8 mouse cellular contexts compared by ENCODE assay signal in the genomic region with DNA sequence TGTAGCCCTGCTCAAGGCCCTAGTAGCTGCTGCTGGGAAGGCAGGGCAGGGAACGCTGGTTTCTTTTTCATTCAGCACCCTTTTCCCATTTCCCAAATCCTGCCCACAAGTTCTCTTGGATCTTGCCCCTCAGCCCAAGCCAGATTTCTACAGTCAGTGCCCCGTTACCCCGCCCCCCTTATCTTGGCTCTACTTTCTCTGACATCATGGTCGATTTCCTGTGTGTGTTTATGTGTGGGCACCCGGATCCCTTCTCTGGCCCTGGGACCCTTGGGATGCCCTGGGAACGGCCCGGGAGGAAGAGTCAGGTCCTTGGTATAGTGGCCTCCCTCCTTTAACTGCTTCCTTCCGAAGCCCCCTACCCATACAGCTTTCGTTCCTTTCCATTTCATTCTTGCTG. TPM values are rescaled to one million over a fixed set of nuclear protein-coding genes. Genes with fewer than 3 reads are reported as not detected.
DNase-seq lines count a peak whose midpoint lies in the region; ATAC-seq lines count a peak whose summit lies in the region.

No protein-coding gene starts in this region.

- 50% methylated on average over 9 of the region's 9 CpGs for WGBS in forebrain, embryonic 15.5 days
- WGBS in intestine, embryonic 14.5 days, result 15% methylated on average over 9 of the region's 9 CpGs
- 12% methylated on average over 9 of the region's 9 CpGs for WGBS in lung, embryonic 16.5 days
- 22% methylated on average over 9 of the region's 9 CpGs for WGBS in stomach, embryonic 16.5 days

- peaks cover 14% of the 10 kb centered on the region for H3K4me1 ChIP-seq in forebrain, embryonic 15.5 days
- peaks cover 11% of the 10 kb centered on the region; the same call in 1 of the 2 replicates for H3K4me1 ChIP-seq in intestine, embryonic 14.5 days (replicated peaks; ENCODE audit: control insufficient read depth, insufficient read depth, low read length)
- peaks cover 12% of the 10 kb centered on the region for H3K4me1 ChIP-seq in lung, embryonic 16.5 days (replicated peaks; ENCODE audit: control insufficient read depth, insufficient read depth, low read length)
- peaks cover 8% of the 10 kb centered on the region for H3K4me1 ChIP-seq in stomach, embryonic 16.5 days (ENCODE audit: control insufficient read depth, insufficient read depth, low read length)

- peak overlapping the region; percentile 80 for H3K4me2 ChIP-seq in forebrain, embryonic 15.5 days (replicated peaks)
- peak overlapping the region; percentile 70 for H3K4me2 ChIP-seq in intestine, embryonic 14.5 days (ENCODE audit: low read length)
- H3K4me2 ChIP-seq in lung, embryonic 16.5 days (ENCODE audit: low read depth, low read length), result peak overlapping the region; percentile 65
- peak overlapping the region; percentile 57 for H3K4me2 ChIP-seq in stomach, embryonic 16.5 days (ENCODE audit: low read depth, low read length)

- H3K27ac ChIP-seq in forebrain, embryonic 15.5 days (replicated peaks), result no peak overlapping the region
- H3K27ac ChIP-seq in intestine, embryonic 14.5 days (ENCODE audit: low read depth), result peak overlapping the region; percentile 85; the same call in 1 of the 2 replicates
- H3K27ac ChIP-seq in lung, embryonic 16.5 days (ENCODE audit: low read length), result peak overlapping the region; percentile 89
- peak overlapping the region; percentile 87 for H3K27ac ChIP-seq in stomach, embryonic 16.5 days (ENCODE audit: low read length)

- peak overlapping the region; percentile 44; the same call in 1 of the 2 replicates for H3K4me3 ChIP-seq in forebrain, embryonic 15.5 days
- peak overlapping the region; percentile 57 for H3K4me3 ChIP-seq in intestine, embryonic 14.5 days (ENCODE audit: low read depth, low read length)
- H3K4me3 ChIP-seq in lung, embryonic 16.5 days (ENCODE audit: low read length), result peak overlapping the region; percentile 60
- peak overlapping the region; percentile 73 for H3K4me3 ChIP-seq in stomach, embryonic 16.5 days (replicated peaks; ENCODE audit: low read length)

- H3K9me3 ChIP-seq in forebrain, embryonic 15.5 days, result no peaks in the 10 kb centered on the region
- H3K9me3 ChIP-seq in intestine, embryonic 14.5 days (ENCODE audit: control insufficient read depth, low read length), result no peaks in the 10 kb centered on the region
- no peaks in the 10 kb centered on the region for H3K9me3 ChIP-seq in lung, embryonic 16.5 days (ENCODE audit: control insufficient read depth, low read length)
- no peaks in the 10 kb centered on the region for H3K9me3 ChIP-seq in stomach, embryonic 16.5 days (replicated peaks; ENCODE audit: control insufficient read depth, low read length)

- no peaks in the 10 kb centered on the region for H3K36me3 ChIP-seq in forebrain, embryonic 15.5 days
- peaks cover 39% of the 10 kb centered on the region for H3K36me3 ChIP-seq in intestine, embryonic 14.5 days (ENCODE audit: control insufficient read depth, insufficient read depth, low read length)
- peaks cover 27% of the 10 kb centered on the region for H3K36me3 ChIP-seq in lung, embryonic 16.5 days (ENCODE audit: control insufficient read depth, insufficient read depth, low read length)
- H3K36me3 ChIP-seq in stomach, embryonic 16.5 days (ENCODE audit: control insufficient read depth, insufficient read depth, low read length), result peaks cover 17% of the 10 kb centered on the region

- H3K9ac ChIP-seq in forebrain, embryonic 15.5 days (replicated peaks), result 0 out of 2 replicates have a peak overlapping the region, but pooled peaks have one; percentile 7
- H3K9ac ChIP-seq in intestine, embryonic 14.5 days (ENCODE audit: low read length), result peak overlapping the region; percentile 85
- H3K9ac ChIP-seq in lung, embryonic 16.5 days (ENCODE audit: low read length), result peak overlapping the region; percentile 77
- H3K9ac ChIP-seq in stomach, embryonic 16.5 days (ENCODE audit: low read length), result peak overlapping the region; percentile 88

- peak; percentile 36 for DNase-seq in embryo, embryonic 10.5 days (ENCODE audit: low spot score)
- DNase-seq in embryo, embryonic 10 days (ENCODE audit: low spot score), result no peak
- no peak for DNase-seq in intestine, embryonic 14.5 days (ENCODE audit: low spot score)
- DNase-seq in right cerebral cortex, postnatal 14 days, result no peak
- no peak for DNase-seq in cerebellum, postnatal 14 days

- peak; percentile 23; the same call in 1 of the 2 replicates for ATAC-seq in forebrain, embryonic 15.5 days (replicated peaks)
- 0 out of 2 replicates have a peak, but pooled peaks have one; percentile 12 for ATAC-seq in intestine, embryonic 14.5 days (replicated peaks; ENCODE audit: low FRiP score, low TSS enrichment, low read depth)
- peak; percentile 61 for ATAC-seq in lung, embryonic 16.5 days (ENCODE audit: low read depth)
- peak; percentile 34; the same call in 1 of the 2 replicates for ATAC-seq in stomach, embryonic 16.5 days (ENCODE audit: insufficient read depth, low FRiP score)

- H3K27me3 ChIP-seq in forebrain, embryonic 15.5 days, result no peaks in the 10 kb centered on the region
- no peaks in the 10 kb centered on the region for H3K27me3 ChIP-seq in intestine, embryonic 14.5 days (replicated peaks; ENCODE audit: control insufficient read depth, insufficient read depth, low read length)
- no peaks in the 10 kb centered on the region for H3K27me3 ChIP-seq in lung, embryonic 16.5 days (ENCODE audit: control insufficient read depth, insufficient read depth, low read depth, low read length)
- no peaks in the 10 kb centered on the region; the same call in 1 of the 2 replicates for H3K27me3 ChIP-seq in stomach, embryonic 16.5 days (ENCODE audit: control insufficient read depth, insufficient read depth, low read length)

RNA-seq across cellular contexts. Expression of a gene that starts 1.0 kb away (rescaled TPM):
- 3.6 TPM in 2 replicates for polyA plus RNA-seq in forebrain, embryonic 15.5 days (2015; fragmentation: Nextera tagmentation; extraction: Ambion mirVana)
- 19.4 and 24.1 TPM in 2 replicates for polyA plus RNA-seq in intestine, embryonic 14.5 days (2014; fragmentation: Nextera tagmentation; extraction: Ambion mirVana)
- 23.0 and 25.2 TPM in 2 replicates for polyA plus RNA-seq in lung, embryonic 16.5 days (2015; fragmentation: Nextera tagmentation; extraction: Ambion mirVana)
- polyA plus RNA-seq in stomach, embryonic 16.5 days (2015; fragmentation: Nextera tagmentation; extraction: Ambion mirVana), result 14.0 and 15.7 TPM in 2 replicates

RNA-seq across cellular contexts. Expression of a gene that starts 16.6 kb away (rescaled TPM):
- polyA plus RNA-seq in forebrain, embryonic 15.5 days (2015; fragmentation: Nextera tagmentation; extraction: Ambion mirVana), result 39.7 and 40.6 TPM in 2 replicates
- polyA plus RNA-seq in intestine, embryonic 14.5 days (2014; fragmentation: Nextera tagmentation; extraction: Ambion mirVana), result 44.1 and 46.8 TPM in 2 replicates
- polyA plus RNA-seq in lung, embryonic 16.5 days (2015; fragmentation: Nextera tagmentation; extraction: Ambion mirVana), result 50.1 and 50.4 TPM in 2 replicates
- polyA plus RNA-seq in stomach, embryonic 16.5 days (2015; fragmentation: Nextera tagmentation; extraction: Ambion mirVana), result 58.9 and 64.6 TPM in 2 replicates

RNA-seq across cellular contexts. Expression of a gene that starts 27.1 kb away (rescaled TPM):
- not detected in 2 replicates for polyA plus RNA-seq in forebrain, embryonic 15.5 days (2015; fragmentation: Nextera tagmentation; extraction: Ambion mirVana)
- polyA plus RNA-seq in intestine, embryonic 14.5 days (2014; fragmentation: Nextera tagmentation; extraction: Ambion mirVana), result not detected in 2 replicates
- polyA plus RNA-seq in lung, embryonic 16.5 days (2015; fragmentation: Nextera tagmentation; extraction: Ambion mirVana), result not detected in 2 replicates
- polyA plus RNA-seq in stomach, embryonic 16.5 days (2015; fragmentation: Nextera tagmentation; extraction: Ambion mirVana), result not detected in 2 replicates

Comparison
In these comparisons a context has a peak if more than half of its experiments do, and no peak if none do; other contexts are left out.
1. H3K9ac ChIP-seq: peak in every context shown above with its lines; median percentile 88 in stomach, embryonic 16.5 days; 85 in intestine, embryonic 14.5 days; 77 in lung, embryonic 16.5 days; 7 in forebrain, embryonic 15.5 days.